Mouse (Mus musculus): ENCODE results near the gene Nosip.

DNA sequence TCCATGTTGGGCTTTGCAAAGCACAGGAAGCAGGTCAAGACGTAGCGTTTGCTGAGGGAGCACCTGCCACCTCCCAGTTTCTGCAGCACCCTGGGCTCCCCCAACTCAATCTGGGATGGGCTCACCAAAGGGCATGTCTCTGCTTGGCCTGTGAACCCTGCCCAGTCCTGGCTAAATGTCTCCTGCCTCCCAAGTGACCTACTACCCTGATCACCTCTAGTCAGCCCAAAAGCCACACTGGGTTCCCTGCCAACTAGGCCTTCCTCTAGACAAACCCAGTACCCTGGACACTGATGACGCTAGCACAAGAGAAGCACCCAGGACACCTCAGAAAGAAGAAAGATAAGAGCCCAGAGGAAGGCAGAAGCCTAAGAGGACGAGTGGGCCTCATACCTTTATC is 49.4 kb upstream of the Nosip start:
- TF ChIP-seq GATA1 (IDR thresholded peaks at IDR 0.05; ENCODE audit: low read length): no peak
- no peak for TF ChIP-seq TAL1 (IDR thresholded peaks at IDR 0.05; ENCODE audit: low read length)
